Mouse (Mus musculus): ENCODE data around the gene Chd5. TPM values are rescaled to one million over a fixed set of nuclear protein-coding genes. Genes with fewer than 3 reads are reported as not detected.

Gene Chd5
- polyA plus RNA-seq, 1 experiment: not detected

GRCm38 (mm10) chr4:152307542-152307941, 30.9 kb upstream of the Chd5 start:
- Histone ChIP-seq H3K27ac (ENCODE audit: control insufficient read depth, insufficient read depth, low read depth, low read length, poor library complexity) (no peak overlapping the region), H3K4me3 (replicated peaks; ENCODE audit: control insufficient read depth, low read depth, low read length) (no peak overlapping the region), H3K4me1 (ENCODE audit: control insufficient read depth, insufficient read depth, low read length) (no peaks in the 10 kb centered on the region; the same call in 1 of the 2 replicates)
- TF ChIP-seq POLR2A (IDR thresholded peaks at IDR 0.05; ENCODE audit: borderline replicate concordance, control insufficient read depth, low read depth, low read length) (no peak), CTCF (IDR thresholded peaks at IDR 0.05; ENCODE audit: control insufficient read depth, insufficient read depth, low read length) (no peak)
- WGBS: 87% methylated on average over 9 of the region's 9 CpGs

DNA sequence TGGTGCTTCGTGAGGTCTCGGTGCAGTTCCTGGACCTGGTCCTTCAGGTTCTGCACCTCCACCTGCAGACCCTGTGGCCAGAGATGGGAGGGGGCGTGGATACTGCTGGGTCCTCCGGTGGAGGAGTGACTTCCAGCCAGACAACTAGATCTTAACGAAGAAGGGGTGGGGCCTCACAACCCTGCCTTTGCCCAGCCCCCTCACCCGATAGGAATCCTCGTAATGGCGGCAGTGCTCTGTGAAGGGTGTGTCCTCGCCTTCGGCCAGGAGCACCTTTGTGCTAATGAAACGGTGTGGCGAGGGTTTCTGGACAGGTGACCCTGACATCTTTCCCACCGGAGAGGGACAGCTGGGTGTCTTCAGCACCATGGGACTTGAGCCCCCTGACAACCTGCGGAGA, 26.3 kb upstream of the Chd5 start:
- 15% methylated on average over 14 of the region's 14 CpGs for WGBS
- Histone ChIP-seq H3K4me3 (replicated peaks; ENCODE audit: control insufficient read depth, low read depth, low read length) (no peak overlapping the region), H3K4me1 (ENCODE audit: control insufficient read depth, insufficient read depth, low read length) (no peaks in the 10 kb centered on the region), H3K27ac (ENCODE audit: control insufficient read depth, insufficient read depth, low read depth, low read length, poor library complexity) (no peak overlapping the region)
- TF ChIP-seq CTCF (IDR thresholded peaks at IDR 0.05; ENCODE audit: control insufficient read depth, insufficient read depth, low read length): no peak
- no peak for TF ChIP-seq POLR2A (IDR thresholded peaks at IDR 0.05; ENCODE audit: borderline replicate concordance, control insufficient read depth, low read depth, low read length)

GRCm38 (mm10) chr4:152313211-152313632, 25.2 kb upstream of the Chd5 start:
- Histone ChIP-seq H3K4me3 (replicated peaks; ENCODE audit: control insufficient read depth, low read depth, low read length) (no peak overlapping the region), H3K4me1 (ENCODE audit: control insufficient read depth, insufficient read depth, low read length) (no peaks in the 10 kb centered on the region), H3K27ac (ENCODE audit: control insufficient read depth, insufficient read depth, low read depth, low read length, poor library complexity) (no peak overlapping the region)
- under 1% methylated on average over 29 of the region's 29 CpGs for WGBS
- no peak for TF ChIP-seq POLR2A (IDR thresholded peaks at IDR 0.05; ENCODE audit: borderline replicate concordance, control insufficient read depth, low read depth, low read length)
- no peak for TF ChIP-seq CTCF (IDR thresholded peaks at IDR 0.05; ENCODE audit: control insufficient read depth, insufficient read depth, low read length)

DNA sequence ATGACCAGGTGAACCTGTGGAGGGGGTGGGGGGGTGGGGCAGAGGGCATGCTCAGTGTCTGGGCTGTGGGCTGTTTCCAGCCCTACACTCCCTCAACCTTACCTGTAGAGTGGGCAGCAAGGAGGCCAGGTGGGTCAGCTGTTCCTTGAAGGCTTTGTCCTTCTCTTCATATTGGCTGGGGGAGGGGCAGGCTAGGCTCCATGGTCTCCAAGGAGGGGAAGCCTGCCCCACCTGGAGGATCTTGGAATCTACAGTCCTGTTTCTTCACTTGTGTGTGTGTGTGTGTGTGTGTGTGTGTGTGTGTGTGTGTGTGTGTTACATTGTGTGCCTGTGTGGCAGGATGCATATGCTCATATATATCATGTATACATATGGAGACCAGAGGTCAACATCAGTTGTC, 24.5 kb upstream of the Chd5 start:
- no peaks in the 10 kb centered on the region for H3K4me1 ChIP-seq (ENCODE audit: control insufficient read depth, insufficient read depth, low read length)
- TF ChIP-seq CTCF (IDR thresholded peaks at IDR 0.05; ENCODE audit: control insufficient read depth, insufficient read depth, low read length): no peak
- no peak for TF ChIP-seq POLR2A (IDR thresholded peaks at IDR 0.05; ENCODE audit: borderline replicate concordance, control insufficient read depth, low read depth, low read length)

GRCm38 (mm10) chr4:152315498-152316213, 22.8 kb upstream of the Chd5 start:
- Histone ChIP-seq H3K27ac (ENCODE audit: control insufficient read depth, insufficient read depth, low read depth, low read length, poor library complexity) (no peak overlapping the region; the same call in 1 of the 2 replicates), H3K4me1 (ENCODE audit: control insufficient read depth, insufficient read depth, low read length) (no peaks in the 10 kb centered on the region), H3K4me3 (replicated peaks; ENCODE audit: control insufficient read depth, low read depth, low read length) (no peak overlapping the region)
- 3% methylated on average over 43 of the region's 43 CpGs for WGBS
- no peak for TF ChIP-seq CTCF (IDR thresholded peaks at IDR 0.05; ENCODE audit: control insufficient read depth, insufficient read depth, low read length)
- TF ChIP-seq POLR2A (IDR thresholded peaks at IDR 0.05; ENCODE audit: borderline replicate concordance, control insufficient read depth, low read depth, low read length): no peak

More for the DNA sequence above, 24.5 kb upstream of the Chd5 start:
- H3K4me3 ChIP-seq (replicated peaks; ENCODE audit: control insufficient read depth, low read depth, low read length): no peak overlapping the region
- no peak overlapping the region for H3K27ac ChIP-seq (ENCODE audit: control insufficient read depth, insufficient read depth, low read depth, low read length, poor library complexity)

DNA sequence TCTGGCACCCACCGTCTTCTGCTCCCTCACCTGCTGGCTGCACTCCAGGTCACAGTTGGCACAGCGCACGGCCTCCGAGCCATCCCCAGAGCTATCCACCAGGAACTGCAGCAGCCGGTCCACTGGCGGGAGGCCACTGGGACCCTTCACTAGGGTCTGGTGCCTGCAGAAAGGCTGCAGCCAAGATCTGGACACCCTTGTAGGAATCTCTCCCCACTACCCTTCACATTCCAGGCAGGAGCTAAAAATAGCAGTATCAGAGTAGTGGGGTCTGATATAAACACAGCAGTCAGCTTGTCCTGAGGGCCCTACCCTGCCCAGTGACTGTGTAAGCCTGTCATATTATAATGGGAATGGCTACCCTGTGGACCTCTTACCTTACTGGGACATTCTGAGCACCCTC, 20.8 kb upstream of the Chd5 start:
- 86% methylated on average over 6 of the region's 6 CpGs for WGBS
- Histone ChIP-seq H3K4me3 (replicated peaks; ENCODE audit: control insufficient read depth, low read depth, low read length) (no peak overlapping the region), H3K27ac (ENCODE audit: control insufficient read depth, insufficient read depth, low read depth, low read length, poor library complexity) (no peak overlapping the region), H3K4me1 (ENCODE audit: control insufficient read depth, insufficient read depth, low read length) (no peaks in the 10 kb centered on the region)
- no peak for TF ChIP-seq POLR2A (IDR thresholded peaks at IDR 0.05; ENCODE audit: borderline replicate concordance, control insufficient read depth, low read depth, low read length)
- no peak for TF ChIP-seq CTCF (IDR thresholded peaks at IDR 0.05; ENCODE audit: control insufficient read depth, insufficient read depth, low read length)

- Histone ChIP-seq H3K27ac (ENCODE audit: control insufficient read depth, insufficient read depth, low read depth, low read length, poor library complexity) (no peak within 1 kb of the TSS), H3K4me1 (ENCODE audit: control insufficient read depth, insufficient read depth, low read length) (no peaks in the 10 kb centered on the region), H3K4me3 (replicated peaks; ENCODE audit: control insufficient read depth, low read depth, low read length) (no peak within 1 kb of the TSS)
- TF ChIP-seq CTCF (IDR thresholded peaks at IDR 0.05; ENCODE audit: control insufficient read depth, insufficient read depth, low read length) (peak; percentile 42; the same call in 1 of the 2 replicates), POLR2A (IDR thresholded peaks at IDR 0.05; ENCODE audit: borderline replicate concordance, control insufficient read depth, low read depth, low read length) (no peak)
- 6% methylated on average over 26 of the region's 26 CpGs for WGBS
Observed at GRCm38 (mm10) chr4:152318517-152319234, 19.8 kb upstream of the Chd5 start, which contains the start of gene Rnf207. Rnf207 (minus strand) TSS chr4:152318993.

DNA sequence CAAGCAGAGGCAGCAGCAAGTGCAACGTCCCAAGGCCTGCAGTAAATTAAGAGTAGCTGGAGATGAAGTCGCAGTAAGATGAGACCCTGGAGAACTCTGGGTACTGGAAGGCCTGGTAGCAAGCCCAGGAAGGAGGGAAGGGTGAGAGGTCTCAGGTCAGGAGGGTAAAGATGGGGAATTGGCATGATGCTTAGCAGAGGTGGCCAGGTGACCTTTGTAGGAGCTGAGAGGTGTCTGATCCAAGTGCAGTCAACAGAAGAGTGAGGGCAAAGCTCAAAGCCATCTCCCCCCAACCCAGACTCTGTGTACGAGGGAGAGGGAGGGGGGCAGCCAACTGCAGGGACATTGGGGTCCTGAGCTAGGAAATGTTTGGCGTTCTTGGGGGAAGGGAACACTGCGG, 17.0 kb upstream of the Chd5 start:
- H3K4me3 ChIP-seq (replicated peaks; ENCODE audit: control insufficient read depth, low read depth, low read length): no peak overlapping the region
- no peaks in the 10 kb centered on the region for H3K4me1 ChIP-seq (ENCODE audit: control insufficient read depth, insufficient read depth, low read length)
- WGBS: 74% methylated on average over 5 of the region's 5 CpGs
- H3K27ac ChIP-seq (ENCODE audit: control insufficient read depth, insufficient read depth, low read depth, low read length, poor library complexity): no peak overlapping the region
- TF ChIP-seq POLR2A (IDR thresholded peaks at IDR 0.05; ENCODE audit: borderline replicate concordance, control insufficient read depth, low read depth, low read length): no peak
- no peak for TF ChIP-seq CTCF (IDR thresholded peaks at IDR 0.05; ENCODE audit: control insufficient read depth, insufficient read depth, low read length)

Measured in bone marrow, adult 2 months (tissue).